Mouse (Mus musculus) megakaryocyte-erythroid progenitor cell, adult 5 weeks (primary cell): ENCODE data around the gene Lgr5. TPM values are rescaled to one million over a fixed set of nuclear protein-coding genes. Genes with fewer than 3 reads are reported as not detected.

Source experiments
- polyA plus RNA-seq: library from polyadenylated mRNA; stranded (reverse); fragments of >175 nt; gene quantifications from 2 replicates; pipeline ENCODE4 v1.2.3, GENCODE M21; 2012

Gene Lgr5
- 0.03 TPM in 1 of 2 replicates, not detected in the other for polyA plus RNA-seq

GRCm38 (mm10) chr10:115587301-115587969 lies at the start of gene Lgr5:
Lgr5 (minus strand) TSS chr10:115587780.

GRCm38 (mm10) chr10:115569712-115570491 lies 17.7 kb downstream of the Lgr5 start, which contains the start of gene A930009A15Rik:
A930009A15Rik (plus strand) TSS chr10:115569986.

Other genes starting within 250 kb of the Lgr5 start
- gene Tmem19, start 225.3 kb downstream of the Lgr5 start, polyA plus RNA-seq = 3.6 and 4.0 TPM in 2 replicates
- 13.2 and 14.5 TPM in 2 replicates for gene Thap2, start 203.3 kb downstream of the Lgr5 start, polyA plus RNA-seq
- 5.1 and 7.9 TPM in 2 replicates for gene Zfc3h1, start 202.8 kb downstream of the Lgr5 start, polyA plus RNA-seq
- gene A930009A15Rik, start 17.8 kb downstream of the Lgr5 start, polyA plus RNA-seq = not detected in 2 replicates
- gene Tspan8, start 229.1 kb upstream of the Lgr5 start, polyA plus RNA-seq = 0.39 and 0.44 TPM in 2 replicates